Mouse (Mus musculus) neural tube, embryonic 15.5 days (tissue): ENCODE data around the gene Hist1h2ah. TPM values are rescaled to one million over a fixed set of nuclear protein-coding genes. Genes with fewer than 3 reads are reported as not detected.

Experiments
- ATAC-seq: fragments of 200-750 bp; cut with Nextera tagmentation; 2 replicates; pipeline ENCODE4 v1.8.0; 2017; ENCODE audit warnings: mild to moderate bottlenecking, moderate TSS enrichment, moderate library complexity; ENCODE audit not compliant: low FRiP score
- H3K27ac ChIP-seq: fragments of 300-500 bp; sonication (generic); replicated peaks from 2 replicates; pipeline ENCODE4 v1.5.1; 2015; ENCODE audit warnings: mild to moderate bottlenecking, inconsistent platforms
- H3K27me3 ChIP-seq: fragments of 300-500 bp; sonication (generic); replicated peaks from 2 replicates; pipeline ENCODE4 v1.6.1; 2015; ENCODE audit warnings: inconsistent platforms
- H3K36me3 ChIP-seq: fragments of 300-500 bp; sonication (generic); 2 replicates; pipeline ENCODE4 v1.6.1; 2015; ENCODE audit warnings: inconsistent platforms
- H3K4me1 ChIP-seq: fragments of 300-500 bp; sonication (generic); 2 replicates; pipeline ENCODE4 v1.6.1; 2015; ENCODE audit warnings: inconsistent platforms
- H3K4me2 ChIP-seq: fragments of 300-500 bp; sonication (generic); 2 replicates; pipeline ENCODE4 v1.6.1; 2015; ENCODE audit warnings: inconsistent platforms, mild to moderate bottlenecking, moderate library complexity
- H3K4me3 ChIP-seq: fragments of 300-500 bp; sonication (generic); replicated peaks from 2 replicates; pipeline ENCODE4 v1.5.1; 2015; ENCODE audit warnings: mild to moderate bottlenecking, inconsistent platforms
- H3K9ac ChIP-seq: fragments of 300-500 bp; sonication (generic); replicated peaks from 2 replicates; pipeline ENCODE4 v1.6.1; 2015; ENCODE audit warnings: mild to moderate bottlenecking, inconsistent platforms
- H3K9me3 ChIP-seq: fragments of 300-500 bp; sonication (generic); replicated peaks from 2 replicates; pipeline ENCODE4 v1.6.1; 2016; ENCODE audit warnings: inconsistent platforms
- WGBS: fragments of 180-500 bp; shearing (Covaris S2); methylation state at CpG from one replicate; pipeline ENCODE4 v1.1.7; 2015; ENCODE audit warnings: mixed read lengths; 5-methylcytosine and 5-hydroxymethylcytosine counted together
- polyA plus RNA-seq: library from polyadenylated mRNA; unstranded; fragments of >200 nt; fragmentation: Nextera tagmentation; extraction: Ambion mirVana; gene quantifications from 2 replicates; pipeline ENCODE4 v1.2.1, GENCODE M21; 2015

Hist1h2ah gene
- polyA plus RNA-seq, 1 experiment from 2014 or later, result not detected

DNA sequence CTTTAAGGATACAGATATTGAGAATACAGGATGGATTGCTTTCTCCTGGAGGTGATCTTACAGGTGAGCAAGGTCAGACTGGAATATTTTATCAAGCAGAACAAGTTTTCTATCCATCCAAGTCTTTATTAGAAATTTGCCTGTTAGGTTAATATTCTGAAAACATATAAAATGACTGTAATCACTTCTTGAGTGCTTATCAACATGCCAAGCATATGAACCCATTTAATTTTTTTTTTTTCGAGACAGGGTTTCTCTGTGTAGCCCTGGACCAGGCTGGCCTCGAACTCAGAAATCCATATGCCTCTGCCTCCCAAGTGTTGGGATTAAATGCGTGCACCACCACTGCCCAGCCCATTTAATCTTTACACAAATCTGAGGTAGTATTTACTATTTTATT is 1.6 kb upstream of the Hist1h2ah start:
- Histone ChIP-seq H3K4me3 (0 out of 2 replicates have a peak overlapping the region, but pooled peaks have one; percentile 40), H3K27ac (no peak overlapping the region), H3K27me3 (no peaks in the 10 kb centered on the region), H3K9ac (no peak overlapping the region; the same call in 1 of the 2 replicates), H3K36me3 (no peaks in the 10 kb centered on the region), H3K9me3 (no peaks in the 10 kb centered on the region), H3K4me1 (peaks cover 26% of the 10 kb centered on the region), H3K4me2 (peak overlapping the region; percentile 70)
- no peak for ATAC-seq
- WGBS, result 68% methylated on average over 3 of the region's 3 CpGs

DNA sequence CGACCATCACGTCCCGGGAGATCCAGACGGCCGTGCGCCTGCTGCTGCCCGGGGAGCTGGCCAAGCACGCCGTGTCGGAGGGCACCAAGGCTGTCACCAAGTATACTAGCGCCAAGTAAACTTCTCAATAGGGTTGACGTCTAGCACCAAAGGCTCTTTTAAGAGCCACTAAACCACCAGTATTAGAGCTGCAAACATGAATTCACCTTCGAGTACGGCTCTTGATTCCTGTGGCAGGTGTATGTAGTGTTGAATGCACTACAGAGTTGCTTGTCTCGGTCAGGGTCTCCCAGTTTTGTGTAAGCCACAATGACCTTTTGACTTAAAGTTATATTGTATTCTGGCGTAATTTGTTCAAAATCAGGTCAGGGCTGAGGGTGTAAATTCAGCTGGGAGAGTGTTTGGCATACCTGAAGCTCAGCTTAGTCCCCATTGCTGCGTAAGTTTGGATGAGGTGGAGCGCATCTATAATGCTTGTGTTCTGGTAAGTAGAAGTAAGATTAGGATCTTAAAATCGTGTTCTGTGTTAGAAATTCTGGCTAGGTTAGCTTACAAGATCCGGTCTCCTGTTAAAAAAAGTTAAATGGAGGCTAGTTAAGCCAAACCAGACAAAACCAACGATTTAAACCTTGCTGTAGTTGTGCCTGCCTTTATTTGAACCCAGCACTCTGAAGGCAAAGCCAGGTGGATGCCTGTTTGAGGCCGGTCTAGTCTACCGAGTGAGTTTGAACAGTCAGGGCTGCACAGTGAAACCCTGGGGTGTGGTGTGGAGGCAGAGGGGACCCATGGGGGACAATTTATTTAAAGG is 985 bp upstream of the Hist1h2ah start:
- peak overlapping the region; percentile 44 for H3K9ac ChIP-seq
- H3K9me3 ChIP-seq, result no peaks in the 10 kb centered on the region
- WGBS, result 1% methylated on average over 22 of the region's 23 CpGs
- peak; percentile 29 for ATAC-seq
- no peaks in the 10 kb centered on the region for H3K27me3 ChIP-seq
- H3K4me1 ChIP-seq, result peaks cover 22% of the 10 kb centered on the region
- H3K4me3 ChIP-seq, result peak overlapping the region; percentile 40
- H3K36me3 ChIP-seq, result no peaks in the 10 kb centered on the region
- H3K4me2 ChIP-seq, result peak overlapping the region; percentile 70
- H3K27ac ChIP-seq, result peak overlapping the region; percentile 63; the same call in 1 of the 2 replicates

DNA sequence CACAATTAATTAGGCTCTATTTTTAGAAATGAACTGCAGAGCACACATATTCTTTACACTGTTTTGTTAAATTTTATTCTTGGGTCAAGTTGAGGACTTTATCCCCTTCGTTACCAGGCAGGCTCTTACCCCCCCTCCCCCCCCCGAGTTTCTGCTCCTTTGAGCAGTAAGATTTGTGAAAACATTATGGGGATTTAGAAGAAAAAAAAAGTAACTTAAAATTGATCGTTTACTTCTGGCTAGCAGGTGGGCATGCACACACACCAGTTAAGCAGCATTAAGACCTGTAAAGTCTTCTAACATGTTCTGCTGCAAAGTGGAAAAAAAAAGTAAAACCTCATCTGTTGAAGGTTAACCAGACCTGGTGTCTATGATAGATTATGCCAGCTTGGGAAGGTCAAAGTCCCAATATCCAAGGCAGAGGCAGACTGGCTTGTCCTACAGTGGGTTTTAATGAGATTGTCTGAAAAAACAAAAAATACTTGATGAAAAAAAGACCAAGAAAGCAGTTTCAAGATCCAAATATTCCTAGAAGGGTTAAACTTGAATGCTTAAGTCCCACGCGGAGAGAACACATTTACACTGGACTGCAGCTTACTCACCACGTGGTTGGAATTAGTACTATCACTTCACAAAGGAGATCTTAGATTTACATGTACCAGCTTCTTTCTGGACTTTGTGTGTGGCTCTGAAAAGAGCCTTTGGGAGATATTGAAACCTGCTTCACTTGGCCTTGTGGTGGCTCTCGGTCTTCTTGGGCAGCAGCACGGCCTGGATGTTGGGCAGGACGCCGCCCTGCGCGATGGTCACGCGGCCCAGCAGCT is 713 bp downstream of the Hist1h2ah start:
- Histone ChIP-seq H3K27ac (0 out of 2 replicates have a peak overlapping the region, but pooled peaks have one; percentile 5), H3K9me3 (no peaks in the 10 kb centered on the region), H3K9ac (0 out of 2 replicates have a peak overlapping the region, but pooled peaks have one; percentile 14), H3K4me2 (peak overlapping the region; percentile 70), H3K4me3 (peak overlapping the region; percentile 40), H3K36me3 (no peaks in the 10 kb centered on the region), H3K4me1 (peaks cover 13% of the 10 kb centered on the region), H3K27me3 (no peaks in the 10 kb centered on the region)
- WGBS, result under 1% methylated on average over 14 of the region's 14 CpGs
- ATAC-seq, result no peak

DNA sequence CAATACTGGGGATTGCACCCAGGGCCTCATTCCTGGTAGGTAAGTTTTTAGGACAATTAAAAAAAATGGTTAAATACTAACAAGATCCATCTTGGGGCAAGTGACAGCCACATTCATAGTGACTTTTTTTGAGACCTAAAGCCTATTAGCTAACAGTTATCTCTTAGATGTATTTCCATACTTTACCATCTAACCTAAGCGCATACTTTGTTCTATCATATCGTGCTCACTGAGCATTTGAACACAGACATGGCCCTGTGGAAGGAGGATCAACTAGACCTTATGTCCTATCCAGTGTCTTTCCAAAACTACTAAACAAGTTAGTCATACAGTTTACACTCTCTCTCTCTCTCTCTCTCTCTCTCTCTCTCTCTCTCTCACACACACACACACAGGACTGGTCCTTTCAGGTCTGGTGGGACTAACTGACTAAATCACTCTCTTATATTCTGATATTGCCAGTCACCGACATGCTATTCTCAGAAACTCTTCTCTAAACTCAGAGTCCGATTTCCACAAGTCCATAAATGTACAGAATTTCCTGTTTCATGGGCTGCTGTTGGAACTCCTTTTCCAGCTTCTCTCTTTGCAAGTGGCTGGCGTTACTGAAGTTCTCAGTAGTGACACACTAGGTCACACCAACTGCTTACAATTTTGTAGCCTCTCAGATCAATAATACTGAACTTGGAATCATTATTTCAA is 1.5 kb downstream of the Hist1h2ah start:
- no peak overlapping the region for H3K4me3 ChIP-seq
- no peaks in the 10 kb centered on the region for H3K9me3 ChIP-seq
- WGBS, result 53% methylated on average over 5 of the region's 5 CpGs
- H3K27me3 ChIP-seq, result no peaks in the 10 kb centered on the region
- no peak for ATAC-seq
- no peak overlapping the region for H3K9ac ChIP-seq
- peak overlapping the region; percentile 70; the same call in 1 of the 2 replicates for H3K4me2 ChIP-seq
- no peak overlapping the region for H3K27ac ChIP-seq
- no peaks in the 10 kb centered on the region for H3K36me3 ChIP-seq
- H3K4me1 ChIP-seq, result peaks cover 18% of the 10 kb centered on the region

DNA sequence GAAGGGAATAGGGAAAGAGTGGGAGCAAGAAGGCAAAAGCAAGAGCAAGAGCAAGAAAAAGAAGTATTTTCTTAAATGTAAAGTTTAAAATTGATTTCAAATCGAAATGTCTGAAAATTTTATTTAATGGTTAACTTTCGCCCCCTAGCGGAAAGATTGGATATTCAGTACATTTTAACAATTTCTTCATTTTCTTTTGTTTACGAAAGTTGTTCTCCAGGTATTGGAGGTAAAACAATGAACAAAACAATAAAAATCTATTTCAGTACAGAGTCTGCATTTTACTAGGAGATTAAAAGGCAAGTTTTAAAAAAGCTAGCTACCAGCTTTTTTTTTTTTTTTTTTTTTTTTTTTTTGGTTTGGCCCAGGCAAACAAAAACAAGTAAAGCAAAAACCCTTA is 4.9 kb downstream of the Hist1h2ah start:
- 17% methylated on average over 4 of the region's 4 CpGs for WGBS
- ATAC-seq, result no peak
- H3K9ac ChIP-seq, result no peak overlapping the region

DNA sequence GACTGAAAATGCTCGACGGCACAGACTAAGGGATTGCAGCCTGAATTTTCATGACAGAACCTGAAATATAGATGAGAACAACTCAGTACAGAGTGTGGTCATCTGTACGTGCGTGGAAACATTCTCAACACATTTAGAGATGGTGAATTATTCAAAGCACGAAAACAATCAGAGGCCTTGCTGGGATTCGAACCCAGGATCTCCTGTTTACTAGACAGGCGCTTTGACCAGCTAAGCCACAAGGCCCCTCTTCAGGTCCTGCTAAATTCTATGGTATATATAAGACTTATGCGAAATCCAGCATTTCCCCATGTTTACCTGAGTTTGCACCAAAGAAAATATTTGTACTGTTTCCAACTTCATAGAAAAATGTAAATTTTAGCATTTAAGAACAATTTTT is 5.4 kb downstream of the Hist1h2ah start:
- 34% methylated on average over 8 of the region's 8 CpGs for WGBS
- Histone ChIP-seq H3K9me3 (no peaks in the 10 kb centered on the region), H3K9ac (no peak overlapping the region), H3K27me3 (no peaks in the 10 kb centered on the region), H3K4me1 (peaks cover 12% of the 10 kb centered on the region), H3K27ac (no peak overlapping the region), H3K36me3 (no peaks in the 10 kb centered on the region), H3K4me2 (no peak overlapping the region), H3K4me3 (no peak overlapping the region)
- ATAC-seq, result no peak

More for the DNA sequence above, 4.9 kb downstream of the Hist1h2ah start:
- H3K27me3 ChIP-seq, result no peaks in the 10 kb centered on the region
- no peaks in the 10 kb centered on the region for H3K36me3 ChIP-seq
- H3K27ac ChIP-seq, result no peak overlapping the region
- H3K4me3 ChIP-seq, result no peak overlapping the region
- no peaks in the 10 kb centered on the region for H3K9me3 ChIP-seq
- no peak overlapping the region for H3K4me2 ChIP-seq
- H3K4me1 ChIP-seq, result peaks cover 13% of the 10 kb centered on the region

DNA sequence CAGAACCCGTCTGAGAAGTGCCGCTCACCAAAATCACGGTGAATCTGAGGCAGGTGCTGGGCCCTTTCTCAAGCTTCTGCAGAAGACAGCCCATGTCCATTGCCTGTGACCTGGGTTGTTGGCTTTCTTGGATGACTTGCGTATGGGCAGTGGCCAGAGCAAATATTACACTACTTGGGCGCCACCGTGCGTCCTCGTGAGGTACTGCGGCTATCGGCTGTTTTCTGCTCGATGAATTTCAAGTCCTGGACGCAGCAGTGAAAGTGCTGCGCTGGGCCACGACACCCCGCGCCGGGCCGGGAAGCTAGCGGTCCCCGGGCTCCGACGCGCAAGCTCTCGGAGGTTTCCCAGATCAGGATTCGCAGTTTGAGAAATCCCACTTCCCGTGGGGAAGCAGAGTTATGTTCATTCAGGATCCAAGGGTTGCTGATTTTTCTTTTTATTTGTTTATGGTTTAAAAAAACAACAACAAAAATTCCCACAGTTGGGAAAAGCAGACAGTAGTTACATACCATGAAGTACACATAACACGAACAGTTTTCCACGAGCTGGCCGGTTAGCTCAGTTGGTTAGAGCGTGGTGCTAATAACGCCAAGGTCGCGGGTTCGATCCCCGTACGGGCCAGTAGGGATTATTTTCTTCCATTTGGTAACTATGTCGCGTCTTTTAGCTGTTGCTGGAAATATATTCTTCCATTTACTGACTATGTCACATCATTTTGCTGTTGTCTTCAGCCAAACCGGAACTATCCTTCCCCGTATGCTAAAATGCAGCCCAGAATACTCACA is 6.5 kb downstream of the Hist1h2ah start:
- peak; percentile 86 for ATAC-seq
- Histone ChIP-seq H3K4me1 (peaks cover 7% of the 10 kb centered on the region), H3K4me2 (peak overlapping the region; percentile 68), H3K9me3 (no peaks in the 10 kb centered on the region), H3K27ac (peak overlapping the region; percentile 77), H3K4me3 (peak overlapping the region; percentile 56), H3K36me3 (no peaks in the 10 kb centered on the region), H3K9ac (peak overlapping the region; percentile 61), H3K27me3 (peaks cover 5% of the 10 kb centered on the region; the same call in 1 of the 2 replicates)
- under 1% methylated on average over 40 of the region's 40 CpGs for WGBS

DNA sequence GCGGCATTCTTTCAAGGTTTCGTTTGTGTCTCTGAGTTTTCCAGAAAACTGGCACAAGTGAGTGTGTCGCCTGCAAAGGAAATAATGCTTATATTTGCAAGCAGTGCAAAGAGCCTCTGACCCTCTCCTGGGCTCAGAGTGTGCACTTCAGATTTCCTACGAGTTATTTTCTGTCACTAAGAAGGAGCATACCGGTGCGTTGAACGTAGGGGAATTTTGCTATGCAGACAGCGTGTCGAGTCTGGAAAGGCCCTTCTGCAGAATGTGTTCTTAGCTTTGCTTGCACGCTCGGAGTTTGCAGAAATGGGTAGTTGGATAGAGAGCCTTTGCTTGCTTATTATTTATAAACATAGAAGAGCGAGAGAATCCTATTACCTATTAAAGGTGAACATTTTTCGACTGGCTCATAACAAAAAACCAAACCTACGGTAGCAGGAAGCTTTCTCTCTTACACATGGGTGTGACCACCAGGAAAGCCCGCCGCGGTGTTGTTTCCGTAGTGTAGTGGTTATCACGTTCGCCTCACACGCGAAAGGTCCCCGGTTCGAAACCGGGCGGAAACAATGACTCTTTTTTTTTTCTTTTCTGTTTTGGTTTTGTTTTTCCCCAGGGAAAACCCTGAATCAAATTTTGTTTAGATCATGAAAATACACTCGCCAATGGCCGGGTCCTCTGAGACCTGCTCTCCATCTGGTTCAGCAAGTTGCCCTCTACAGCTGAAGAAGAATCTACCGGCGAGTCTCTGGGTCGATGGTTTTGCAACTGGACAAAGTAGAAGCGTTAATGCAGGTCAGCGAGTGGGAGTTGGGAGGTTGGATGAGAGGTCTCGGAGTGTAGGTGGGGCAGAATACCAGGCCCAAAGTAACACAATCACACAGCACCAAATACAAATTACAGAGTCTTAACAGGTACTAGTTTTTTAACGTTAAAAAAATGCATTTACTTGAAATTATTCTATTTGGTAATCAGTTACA is 9.0 kb downstream of the Hist1h2ah start:
- peak; percentile 76; the same call in 1 of the 2 replicates for ATAC-seq
- Histone ChIP-seq H3K4me2 (peak overlapping the region; percentile 62), H3K27me3 (peaks cover 15% of the 10 kb centered on the region), H3K9me3 (no peaks in the 10 kb centered on the region), H3K36me3 (no peaks in the 10 kb centered on the region), H3K9ac (peak overlapping the region; percentile 48), H3K4me3 (peak overlapping the region; percentile 49), H3K4me1 (peaks cover 16% of the 10 kb centered on the region), H3K27ac (peak overlapping the region; percentile 66)
- 2% methylated on average over 35 of the region's 35 CpGs for WGBS

DNA sequence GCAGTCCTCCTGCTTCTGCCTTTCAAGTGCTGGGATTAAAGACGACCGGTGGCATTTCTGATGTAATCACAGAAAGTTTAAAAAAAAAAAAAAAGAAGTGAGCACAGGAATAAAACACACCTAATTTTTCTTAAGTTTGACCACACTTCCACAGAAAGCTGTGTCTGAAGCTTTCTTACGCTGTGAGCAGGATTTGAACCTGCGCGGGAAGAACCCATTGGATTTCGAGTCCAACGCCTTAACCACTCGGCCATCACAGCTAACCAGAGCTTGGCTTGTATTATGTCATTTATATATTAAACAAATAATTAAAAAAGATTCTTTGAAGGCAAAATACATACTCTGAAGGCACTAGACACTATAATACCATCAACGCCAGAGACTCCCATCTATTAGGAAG is 13.1 kb downstream of the Hist1h2ah start:
- Histone ChIP-seq H3K4me1 (peaks cover 14% of the 10 kb centered on the region), H3K9ac (0 out of 2 replicates have a peak overlapping the region, but pooled peaks have one; percentile 7), H3K27ac (no peak overlapping the region), H3K4me2 (peak overlapping the region; percentile 58), H3K27me3 (peaks cover 51% of the 10 kb centered on the region), H3K36me3 (no peaks in the 10 kb centered on the region), H3K9me3 (no peaks in the 10 kb centered on the region), H3K4me3 (peak overlapping the region; percentile 33)
- 3% methylated on average over 9 of the region's 9 CpGs for WGBS
- 0 out of 2 replicates have a peak, but pooled peaks have one; percentile 66 for ATAC-seq

DNA sequence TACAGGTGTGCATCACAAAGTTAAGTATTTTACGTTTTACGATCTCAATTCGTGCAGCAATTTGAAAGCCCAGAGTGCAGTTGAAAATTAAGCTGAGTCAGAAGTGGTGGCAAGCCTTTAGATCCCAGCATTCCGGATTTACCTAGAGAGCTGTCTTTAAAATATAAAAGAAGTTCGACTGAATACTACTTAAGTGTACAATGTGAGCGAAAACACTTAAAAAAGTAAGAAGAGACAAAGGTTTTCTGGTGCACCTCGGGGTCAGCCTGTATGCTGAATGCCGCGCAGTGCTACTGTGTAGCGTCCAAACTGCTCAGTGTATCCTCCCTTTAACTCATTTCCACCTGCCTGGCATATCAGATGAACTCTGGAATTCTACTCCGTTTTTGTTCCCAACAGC is 13.8 kb downstream of the Hist1h2ah start:
- Histone ChIP-seq H3K4me2 (peak overlapping the region; percentile 58), H3K4me1 (peaks cover 14% of the 10 kb centered on the region), H3K36me3 (no peaks in the 10 kb centered on the region), H3K4me3 (peak overlapping the region; percentile 33), H3K27me3 (peaks cover 53% of the 10 kb centered on the region), H3K9me3 (no peaks in the 10 kb centered on the region), H3K27ac (no peak overlapping the region), H3K9ac (0 out of 2 replicates have a peak overlapping the region, but pooled peaks have one; percentile 7)
- no peak for ATAC-seq
- WGBS, result 0% methylated on average over 11 of the region's 11 CpGs
